Mouse (Mus musculus): ENCODE data around the gene Olfr293. TPM values are rescaled to one million over a fixed set of nuclear protein-coding genes. Genes with fewer than 3 reads are reported as not detected.

The Olfr293 gene
- not detected for polyA plus RNA-seq (2015; fragmentation: Illumina TruSeq; extraction: RNeasy Lipid Tissue Mini Kit (QIAGEN cat#74804); ENCODE audit: insufficient read depth, low replicate concordance)

DNA sequence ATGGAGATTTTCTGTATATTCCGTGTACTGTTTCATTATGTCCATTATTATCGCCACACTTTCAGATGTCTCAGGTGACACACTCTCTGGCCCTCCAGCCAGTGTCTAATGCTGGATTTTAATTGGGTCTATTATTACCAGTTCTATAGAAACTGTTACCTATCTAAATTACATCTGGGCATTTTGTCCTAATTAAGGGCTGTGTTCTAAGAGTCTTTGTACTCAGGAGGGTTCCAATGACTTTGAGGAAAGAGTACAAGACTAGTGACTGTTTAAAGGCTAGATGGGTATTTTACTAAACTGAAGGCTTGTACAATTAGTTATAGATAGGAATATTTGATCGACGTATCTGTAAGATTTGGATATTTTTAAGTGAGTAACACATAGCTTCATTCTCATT is at the start of gene Olfr293:
TSS of gene Olfr293 (plus strand) at position 301 of the 400 bp plus-strand sequence.

DNA sequence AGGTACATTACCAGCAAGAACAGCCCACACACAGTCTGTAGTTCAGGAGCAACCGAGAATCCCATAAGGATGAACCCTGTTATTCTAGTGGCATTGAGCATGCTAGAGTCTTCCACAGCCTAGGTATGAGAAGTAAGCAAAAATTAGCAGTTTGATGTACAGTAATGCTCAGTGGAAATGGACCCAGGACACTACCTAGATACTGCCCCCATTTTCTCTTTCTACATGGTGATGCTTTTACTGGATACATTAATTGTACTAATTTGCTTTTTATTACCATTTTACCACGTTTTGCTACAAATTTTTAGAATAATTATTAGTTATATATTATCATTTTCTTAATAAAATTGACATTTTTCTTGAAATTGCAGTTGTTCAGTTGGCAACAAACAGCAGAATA is 32.3 kb upstream of the Olfr293 start, which contains the start of gene Olfr294:
TSS of gene Olfr294 (minus strand) at position 101 of the 400 bp plus-strand sequence.

DNA sequence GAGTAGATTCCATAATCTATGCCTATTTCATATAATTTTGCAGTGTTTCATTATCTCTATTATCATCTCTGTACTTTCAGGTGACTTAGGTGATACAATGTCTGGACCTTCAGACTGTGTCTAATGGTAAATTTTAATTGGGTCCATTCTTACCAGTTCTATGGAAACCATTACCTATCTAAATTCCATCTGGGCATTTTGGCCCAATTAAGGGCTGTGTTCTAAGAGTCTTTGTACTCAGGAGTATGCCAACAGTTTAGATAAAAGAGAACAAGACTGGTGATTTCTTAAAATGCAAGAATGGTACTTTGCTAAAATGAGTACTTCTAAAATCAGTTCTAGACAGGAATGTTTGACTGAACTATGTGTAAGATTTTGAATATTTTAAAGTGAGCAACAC is 39.2 kb downstream of the Olfr293 start, which contains the start of gene Olfr292:
TSS of gene Olfr292 (plus strand) at position 301 of the 400 bp plus-strand sequence.

Other genes with a start within 250 kb of the Olfr293 start
- not detected for gene Olfr301, start 245.2 kb upstream of the Olfr293 start, polyA plus RNA-seq (2015; fragmentation: Illumina TruSeq; extraction: RNeasy Lipid Tissue Mini Kit (QIAGEN cat#74804); ENCODE audit: insufficient read depth, low replicate concordance)
- gene Olfr299, start 189.1 kb upstream of the Olfr293 start, polyA plus RNA-seq (2015; fragmentation: Illumina TruSeq; extraction: RNeasy Lipid Tissue Mini Kit (QIAGEN cat#74804); ENCODE audit: insufficient read depth, low replicate concordance), result not detected
- not detected for gene Olfr298, start 156.6 kb upstream of the Olfr293 start, polyA plus RNA-seq (2015; fragmentation: Illumina TruSeq; extraction: RNeasy Lipid Tissue Mini Kit (QIAGEN cat#74804); ENCODE audit: insufficient read depth, low replicate concordance)
- gene Olfr297, start 129.1 kb upstream of the Olfr293 start, polyA plus RNA-seq (2015; fragmentation: Illumina TruSeq; extraction: RNeasy Lipid Tissue Mini Kit (QIAGEN cat#74804); ENCODE audit: insufficient read depth, low replicate concordance), result not detected
- not detected for gene Olfr295, start 65.2 kb upstream of the Olfr293 start, polyA plus RNA-seq (2015; fragmentation: Illumina TruSeq; extraction: RNeasy Lipid Tissue Mini Kit (QIAGEN cat#74804); ENCODE audit: insufficient read depth, low replicate concordance)
- gene Olfr294, start 32.4 kb upstream of the Olfr293 start, polyA plus RNA-seq (2015; fragmentation: Illumina TruSeq; extraction: RNeasy Lipid Tissue Mini Kit (QIAGEN cat#74804); ENCODE audit: insufficient read depth, low replicate concordance), result not detected
- gene Olfr292, start 39.3 kb downstream of the Olfr293 start, polyA plus RNA-seq (2015; fragmentation: Illumina TruSeq; extraction: RNeasy Lipid Tissue Mini Kit (QIAGEN cat#74804); ENCODE audit: insufficient read depth, low replicate concordance), result not detected
- gene Folh1, start 126.9 kb downstream of the Olfr293 start, polyA plus RNA-seq (2015; fragmentation: Illumina TruSeq; extraction: RNeasy Lipid Tissue Mini Kit (QIAGEN cat#74804); ENCODE audit: insufficient read depth, low replicate concordance), result 0.61 TPM
- not detected for gene Vmn2r77, start 146.0 kb downstream of the Olfr293 start, polyA plus RNA-seq (2015; fragmentation: Illumina TruSeq; extraction: RNeasy Lipid Tissue Mini Kit (QIAGEN cat#74804); ENCODE audit: insufficient read depth, low replicate concordance)

All from spleen, adult 10 weeks (tissue).